Mouse (Mus musculus): ENCODE results near the gene Rhou.

The Rhou gene

DNA sequence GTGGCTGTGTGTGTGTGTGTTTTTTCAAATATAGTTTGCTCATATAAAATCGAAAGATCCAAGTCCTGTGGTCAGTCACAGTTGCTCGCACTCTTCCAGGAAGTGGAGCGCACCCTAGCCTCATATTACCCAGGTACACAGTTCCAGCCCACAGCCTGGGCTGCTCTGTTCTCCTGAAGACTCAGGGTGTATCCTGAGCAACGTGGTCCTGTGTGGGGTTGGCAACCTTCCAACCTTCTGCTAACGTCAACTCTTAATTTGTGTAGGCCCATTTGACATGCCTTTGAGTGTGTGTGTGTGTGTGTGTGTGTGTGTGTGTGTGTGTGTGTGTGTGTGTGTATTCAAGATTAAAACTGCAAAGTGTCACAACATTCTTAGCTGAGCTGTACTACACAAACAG lies 43.6 kb downstream of the Rhou start:
- DNase-seq: no peak

DNA sequence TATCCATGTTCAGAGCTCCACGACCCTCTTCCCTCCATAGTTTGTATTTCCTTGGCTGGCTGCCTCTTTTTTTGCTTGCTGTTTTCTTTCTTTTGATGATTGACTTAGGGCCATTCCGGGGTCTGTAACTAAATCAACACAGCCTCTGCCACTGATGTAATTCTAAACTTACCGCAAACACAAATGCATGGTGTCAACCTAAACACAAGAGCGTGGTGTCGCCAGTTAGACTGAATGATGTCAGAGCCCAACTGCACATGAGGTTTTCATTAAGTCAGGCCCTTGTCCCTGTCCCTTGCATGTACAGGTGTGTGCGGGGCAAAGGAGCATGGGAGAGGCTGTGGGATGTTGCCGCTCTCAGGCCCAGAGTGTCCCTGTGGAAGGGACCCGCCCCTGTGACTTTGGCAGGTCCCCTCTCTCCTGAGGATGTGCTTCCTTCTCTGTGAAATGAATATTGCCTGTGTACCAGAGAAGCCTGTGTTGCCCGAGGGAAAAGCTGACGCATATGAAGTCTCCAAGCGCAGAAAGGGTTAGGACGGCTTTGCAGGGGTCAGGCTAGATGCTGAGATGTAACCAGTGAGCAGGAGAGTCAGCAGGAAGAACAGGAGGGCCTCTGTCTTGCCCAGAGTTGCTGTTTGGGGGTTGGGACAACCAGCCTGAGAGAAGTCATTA lies 46.8 kb downstream of the Rhou start:
- no peak for DNase-seq

DNA sequence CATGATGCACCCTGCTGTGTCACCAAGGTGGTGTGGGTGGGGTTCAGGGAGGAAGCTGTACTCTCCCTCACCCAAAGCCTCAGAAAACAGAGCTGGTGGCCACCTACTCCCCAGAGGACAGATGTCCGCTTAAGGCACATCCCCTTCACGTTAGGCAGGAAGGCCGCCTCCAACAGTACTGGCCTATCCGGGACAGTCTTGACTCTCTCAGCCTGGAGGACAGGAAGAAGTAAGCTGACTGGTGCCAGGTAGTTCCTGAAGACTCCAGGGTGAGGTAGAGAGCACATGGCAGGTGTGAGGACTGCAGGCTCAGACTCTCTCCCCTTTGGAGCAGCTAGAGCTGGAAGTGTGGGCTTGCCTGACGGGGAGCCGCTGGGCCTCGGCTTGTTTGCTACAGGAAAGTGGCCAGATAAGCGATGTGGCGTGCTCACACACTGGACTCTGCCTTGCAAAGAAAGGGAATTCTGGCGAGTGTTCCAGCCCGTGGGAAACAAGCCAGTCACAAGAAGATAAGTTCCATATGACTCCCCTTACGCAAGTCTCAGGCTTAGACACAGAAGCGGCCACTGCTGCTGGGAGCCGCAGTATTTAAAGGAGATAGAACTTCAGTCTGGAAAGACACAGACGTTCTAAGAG lies 48.3 kb downstream of the Rhou start:
- no peak for DNase-seq

DNA sequence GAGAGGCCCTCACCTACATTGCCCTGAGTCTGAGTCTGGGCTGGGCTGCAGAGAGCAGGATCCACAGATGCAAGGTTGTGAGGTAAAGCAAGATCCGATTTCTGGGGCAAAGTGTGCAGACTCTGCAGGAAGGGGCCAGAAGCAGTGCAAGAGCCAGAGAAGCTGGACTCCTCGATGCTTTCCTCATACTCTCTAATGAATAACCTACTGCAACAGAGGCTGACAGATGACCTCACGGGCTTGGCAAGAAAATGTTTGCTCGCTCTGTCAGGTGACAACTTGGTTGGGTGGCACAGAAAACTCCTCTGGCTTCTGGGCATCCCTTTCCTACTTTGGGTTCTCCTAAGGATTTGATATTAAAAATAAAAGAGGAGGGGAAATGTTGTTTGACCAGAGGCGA lies 51.6 kb downstream of the Rhou start:
- DNase-seq: no peak

DNA sequence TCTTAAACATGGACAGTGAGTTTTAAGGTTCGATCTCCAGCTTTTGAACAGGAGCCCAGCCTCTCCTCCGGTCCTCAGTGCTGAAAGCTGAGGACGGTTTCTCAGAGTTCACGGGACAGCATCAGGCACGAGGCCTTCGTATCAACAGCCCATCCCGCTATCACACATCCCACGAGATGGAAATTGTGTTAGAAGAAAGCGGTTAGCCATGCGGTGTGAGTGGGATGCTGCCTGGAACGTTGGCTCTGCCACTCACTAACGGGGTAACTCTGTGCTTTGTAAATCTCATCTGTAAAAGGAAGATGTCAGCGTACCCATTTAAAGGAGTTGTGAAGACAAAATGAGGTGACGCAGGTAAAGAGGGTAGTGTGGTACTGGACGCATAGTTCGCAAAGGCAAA lies 53.4 kb downstream of the Rhou start:
- DNase-seq: no peak

DNA sequence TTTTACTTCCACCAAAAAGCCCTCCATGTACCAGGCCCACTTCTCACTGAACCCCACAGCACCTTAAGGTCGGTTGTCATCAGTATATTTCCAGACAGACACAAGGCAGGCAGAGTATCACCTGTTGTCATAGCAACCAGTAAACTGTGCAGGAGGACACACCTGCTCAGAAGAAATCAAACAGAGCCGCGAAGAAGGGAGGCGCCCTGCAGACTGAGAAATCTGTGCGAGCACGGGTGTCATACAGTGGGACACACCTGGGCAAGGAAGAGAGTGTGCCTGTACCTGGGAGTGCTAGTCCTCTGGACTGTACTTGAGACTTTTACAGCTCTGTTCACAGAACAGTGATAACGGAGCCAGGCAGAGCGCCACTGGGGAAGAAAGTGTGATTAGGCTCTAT lies 55.0 kb downstream of the Rhou start:
- DNase-seq: no peak

DNA sequence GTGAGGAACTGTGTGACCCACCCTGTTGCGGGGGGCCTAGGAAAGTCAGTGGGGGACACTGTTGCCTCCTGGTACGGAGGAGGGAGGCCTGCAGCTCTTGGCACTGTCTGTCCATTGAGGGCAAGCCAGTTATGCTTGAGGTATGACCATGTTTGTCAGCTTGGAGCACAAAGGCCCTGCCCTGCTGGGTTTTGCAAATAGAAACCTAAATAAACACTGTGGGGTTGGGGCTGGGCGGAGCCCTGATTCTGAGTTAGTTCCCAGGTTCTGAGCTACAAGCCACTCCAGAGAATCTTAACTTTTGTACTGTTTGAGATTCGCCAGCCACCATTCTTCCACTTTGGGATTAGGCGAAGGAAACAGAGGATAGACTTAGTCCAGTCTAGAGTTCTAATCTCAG lies 56.6 kb downstream of the Rhou start:
- no peak for DNase-seq
